Mouse (Mus musculus) thymus, postnatal 0 days (tissue): ENCODE measurements around the gene Mlph. TPM values are rescaled to one million over a fixed set of nuclear protein-coding genes. Genes with fewer than 3 reads are reported as not detected.

Source experiments
- DNase-seq: peaks from one replicate; pipeline ENCODE4 v3.0.0-alpha.2; 2015; ENCODE audit warnings: low spot score
- polyA plus RNA-seq: library from polyadenylated mRNA; unstranded; fragments of >200 nt; fragmentation: Nextera tagmentation; extraction: Ambion mirVana; gene quantifications from 2 replicates; pipeline ENCODE4 v1.2.1, GENCODE M21; 2015

Gene Mlph
- polyA plus RNA-seq, 1 experiment from 2014 or later, result 0.55 TPM

DNA sequence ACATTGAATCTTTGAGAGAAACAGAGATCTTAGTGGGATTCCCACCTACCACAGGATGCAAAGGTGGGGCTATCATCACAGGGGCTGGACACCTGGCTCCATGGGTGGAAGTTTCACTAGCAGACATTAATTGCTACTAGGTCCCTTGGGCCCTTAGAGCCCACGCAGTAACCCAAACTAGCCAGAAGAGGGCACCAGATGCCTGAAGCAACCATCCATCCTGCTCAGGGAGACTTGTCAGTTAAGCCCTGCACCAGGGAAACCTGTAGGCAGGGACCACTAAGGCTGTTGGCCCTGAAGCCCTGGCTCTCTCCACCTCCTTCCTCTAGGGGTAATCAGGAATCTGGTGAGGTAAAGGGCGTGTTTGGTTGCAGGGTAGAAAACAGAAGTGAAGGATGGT lies 8.5 kb upstream of the Mlph start:
- peak; percentile 59 for DNase-seq

DNA sequence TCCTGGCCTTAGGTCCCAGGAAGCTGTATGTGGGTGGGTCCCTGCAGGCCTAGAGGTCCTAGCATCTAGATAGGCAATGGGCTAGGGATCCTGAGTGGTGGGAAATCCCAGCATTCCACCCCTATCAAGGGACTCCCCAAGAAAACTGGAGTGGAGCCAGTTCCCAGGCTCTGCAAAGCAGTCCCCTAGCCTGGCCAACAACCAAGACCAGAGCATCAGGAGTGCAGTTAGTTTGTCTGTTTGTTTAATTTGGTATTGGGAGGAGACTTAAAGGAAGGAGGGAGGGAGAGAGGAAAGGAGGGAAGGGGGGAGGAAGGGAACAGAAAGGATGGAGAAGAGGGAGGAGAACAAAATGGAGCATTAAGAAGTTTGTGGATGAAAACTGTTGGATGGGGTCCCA lies 5.7 kb upstream of the Mlph start:
- no peak for DNase-seq

DNA sequence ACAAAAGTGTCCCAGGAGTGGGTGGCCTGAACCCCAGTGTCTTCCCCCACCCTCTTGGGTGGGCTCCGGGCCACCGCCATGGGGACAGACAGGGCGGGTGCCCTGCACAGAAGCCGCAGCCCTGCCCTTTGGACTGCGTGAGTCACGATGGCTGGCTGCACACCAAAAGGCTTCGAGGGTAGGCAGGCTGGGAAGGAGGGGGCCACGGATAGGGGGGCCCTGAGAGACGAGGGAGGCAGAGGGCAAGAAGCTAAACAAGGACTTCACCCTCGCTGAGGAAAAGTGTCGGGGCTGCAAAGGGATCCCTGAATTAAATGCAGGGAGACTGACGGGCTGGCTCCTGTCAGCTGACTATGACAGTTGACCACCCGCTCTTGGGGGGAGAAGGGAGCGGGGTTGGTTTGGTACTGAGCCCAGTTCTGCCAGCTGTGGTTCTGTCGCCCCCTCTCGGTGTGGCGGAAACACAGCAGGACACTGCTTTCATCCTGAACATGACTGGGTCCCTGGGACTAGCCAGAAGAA lies 5.2 kb upstream of the Mlph start:
- DNase-seq, result no peak

DNA sequence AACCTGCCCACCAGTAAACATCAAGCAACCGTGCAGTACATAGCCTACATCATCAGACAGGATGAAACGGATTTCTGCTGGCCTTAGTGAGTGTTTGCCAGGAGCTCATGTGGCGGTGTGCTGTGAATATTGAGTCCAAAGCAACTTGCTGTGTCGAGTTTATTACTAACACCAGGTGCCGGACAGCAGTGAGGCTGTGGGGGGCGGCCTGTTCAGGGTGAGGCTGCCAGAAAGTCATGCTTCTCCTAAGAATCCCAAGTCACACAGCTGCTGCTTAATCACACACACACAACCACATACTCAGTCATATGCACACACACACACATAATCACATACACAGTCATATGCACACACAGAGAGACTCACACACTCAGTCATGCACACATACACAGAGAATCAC lies 1.7 kb upstream of the Mlph start:
- DNase-seq, result no peak

DNA sequence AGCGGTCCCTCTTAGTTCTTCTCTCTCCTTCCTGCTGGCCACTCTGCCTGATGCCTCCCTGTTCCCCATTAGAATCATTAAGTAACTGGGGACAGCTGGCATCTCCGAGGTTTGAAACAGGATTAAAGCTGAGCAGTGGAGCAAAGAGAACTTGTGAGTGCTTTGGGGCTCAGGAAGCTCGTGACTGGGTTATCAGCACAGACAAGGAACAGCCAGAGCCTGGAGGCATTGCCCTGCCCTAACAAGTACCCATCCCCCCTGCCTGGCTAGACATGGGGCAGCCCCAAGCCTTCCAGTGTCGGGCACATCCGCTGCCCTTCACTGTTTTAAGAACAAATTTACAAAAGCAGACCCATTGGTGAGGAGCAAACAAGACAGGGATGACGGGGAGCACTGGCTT lies 2.6 kb downstream of the Mlph start:
- no peak for DNase-seq

DNA sequence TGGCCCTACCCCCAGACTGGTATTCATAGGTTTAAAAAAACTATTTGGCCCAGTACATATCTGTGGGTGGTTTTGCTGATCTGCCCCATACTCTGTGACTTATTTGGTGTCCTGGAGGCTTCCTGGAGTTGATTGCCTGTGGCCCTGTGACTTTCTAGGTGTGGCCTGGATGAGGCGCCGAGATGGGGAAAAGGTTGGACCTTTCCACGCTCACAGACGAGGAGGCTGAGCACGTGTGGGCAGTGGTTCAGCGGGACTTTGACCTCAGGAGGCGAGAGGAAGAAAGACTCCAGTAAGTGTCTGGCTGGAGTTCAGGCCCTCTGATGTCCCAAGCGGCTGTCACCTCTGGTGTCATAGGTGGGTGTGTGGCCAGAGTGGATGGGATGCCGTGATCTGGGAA lies 6.8 kb downstream of the Mlph start:
- no peak for DNase-seq

DNA sequence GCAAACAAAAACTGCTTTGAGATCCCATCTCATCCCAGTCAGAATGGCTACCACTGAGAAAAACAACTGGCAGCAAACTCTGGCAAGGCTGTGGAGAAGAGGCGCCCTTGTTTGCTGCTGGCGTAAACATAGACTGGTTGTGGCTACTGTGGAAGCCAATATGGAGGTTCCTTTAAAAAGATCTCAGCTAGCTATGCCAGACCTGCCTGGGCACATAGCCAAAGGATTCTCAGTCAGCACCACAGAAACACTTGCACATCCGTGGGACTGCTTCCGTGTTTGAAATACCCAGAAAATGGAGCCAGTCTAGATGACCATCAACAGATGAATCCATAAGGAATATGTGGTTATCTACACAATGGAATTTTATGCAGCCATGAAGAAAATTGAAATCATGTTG lies 11.1 kb downstream of the Mlph start:
- no peak for DNase-seq

DNA sequence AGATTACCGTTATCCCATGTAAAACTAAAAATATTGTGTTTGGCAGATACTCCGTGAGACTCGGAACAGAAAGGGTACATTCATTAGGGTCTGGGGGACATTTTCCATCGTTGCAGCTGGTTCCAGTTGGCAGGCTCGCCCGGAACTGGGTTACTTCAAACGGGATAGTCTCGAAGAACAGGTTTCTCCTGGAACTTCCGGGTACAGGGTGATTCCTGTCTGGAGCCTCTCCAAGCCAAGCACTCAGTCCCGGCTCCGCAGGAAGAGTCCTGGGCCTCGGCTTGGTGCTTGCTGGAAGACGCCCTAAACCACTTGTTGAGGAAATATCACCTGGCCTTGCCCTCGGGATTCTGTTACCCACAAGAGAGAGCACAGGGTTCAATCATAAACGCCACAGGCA lies 12.4 kb downstream of the Mlph start:
- DNase-seq, result no peak

DNA sequence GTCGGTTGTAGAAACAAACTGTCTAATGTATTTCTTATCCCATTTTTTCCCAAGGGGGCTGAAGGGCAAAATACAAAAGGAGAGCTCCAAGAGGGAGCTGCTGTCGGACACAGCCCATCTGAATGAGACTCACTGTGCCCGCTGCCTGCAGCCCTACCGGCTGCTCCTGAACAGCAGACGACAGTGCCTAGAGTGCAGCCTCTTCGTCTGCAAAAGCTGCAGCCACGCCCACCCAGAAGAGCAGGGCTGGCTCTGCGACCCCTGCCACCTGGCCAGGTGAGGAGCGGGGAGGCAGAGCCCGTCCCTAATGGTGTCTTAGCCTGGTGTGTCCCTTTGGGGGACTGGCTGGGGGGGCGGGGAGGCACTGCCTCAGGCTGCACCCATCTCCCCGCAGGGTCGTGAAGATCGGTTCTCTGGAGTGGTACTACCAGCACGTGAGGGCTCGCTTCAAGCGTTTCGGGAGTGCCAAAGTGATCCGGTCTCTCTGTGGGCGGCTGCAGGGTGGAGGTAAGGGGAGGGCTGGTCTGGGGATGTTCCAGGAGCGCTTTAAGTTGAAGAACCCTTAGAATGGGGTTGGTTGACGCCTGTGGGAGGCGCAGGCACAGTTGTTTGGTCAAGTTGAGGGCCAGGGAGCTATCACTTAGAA lies 13.2 kb downstream of the Mlph start:
- DNase-seq, result no peak

DNA sequence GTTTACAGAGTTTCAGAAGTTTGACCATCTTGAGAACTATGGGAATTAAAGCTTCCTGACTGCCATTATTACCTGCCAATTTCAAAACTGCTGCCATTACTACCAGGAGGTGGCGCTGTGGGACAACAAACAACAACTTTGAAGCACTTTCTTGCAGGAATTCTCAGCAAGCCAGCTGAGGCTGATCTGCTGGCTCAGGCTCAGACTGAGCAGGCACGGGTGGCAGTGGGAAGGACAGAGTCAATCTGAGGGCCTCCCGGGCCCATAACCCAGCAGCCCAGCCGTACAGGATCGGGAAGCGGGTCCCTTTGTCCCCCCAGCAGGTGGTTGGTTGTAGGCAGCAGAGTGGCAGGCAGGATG lies 13.7 kb downstream of the Mlph start:
- peak; percentile 72 for DNase-seq

DNA sequence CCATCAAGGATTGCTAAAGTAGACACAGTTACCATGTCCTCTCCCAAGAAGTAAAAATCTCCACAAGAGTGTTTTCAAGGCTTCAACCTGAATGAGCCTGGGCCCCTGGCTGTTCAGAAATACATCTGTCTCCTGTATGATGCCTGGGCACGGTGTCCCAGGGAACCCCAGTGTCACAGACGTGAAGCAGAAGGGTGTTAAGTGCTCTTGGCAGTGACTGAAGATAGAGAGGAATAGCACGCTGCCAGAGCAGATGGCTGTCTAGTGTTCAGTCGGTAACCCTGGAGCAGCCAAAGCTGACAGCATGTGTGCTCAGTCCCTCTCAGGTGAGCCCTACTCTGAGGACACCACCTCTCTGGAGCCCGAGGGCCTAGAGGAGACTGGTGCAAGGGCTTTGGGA lies 18.1 kb downstream of the Mlph start:
- DNase-seq, result no peak

DNA sequence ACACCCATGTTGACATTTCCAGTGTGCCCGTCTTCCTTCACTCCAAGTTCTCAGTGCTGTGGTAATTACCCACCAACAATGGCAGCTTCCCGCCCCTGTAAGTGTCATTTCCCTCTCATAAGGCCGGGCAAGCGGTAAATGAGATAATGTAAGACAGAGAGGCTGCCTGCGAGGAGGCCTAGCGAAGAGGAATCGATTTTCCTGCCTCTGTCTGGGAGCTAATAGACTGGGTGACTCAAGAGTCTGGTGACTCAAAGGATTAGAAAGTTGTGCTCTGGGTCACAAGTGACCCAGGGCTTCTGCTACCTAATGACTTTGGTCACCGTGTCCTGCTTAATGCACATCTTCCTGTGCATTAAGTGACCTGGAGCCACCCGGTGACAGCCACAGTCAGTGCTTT lies 22.1 kb downstream of the Mlph start:
- DNase-seq, result no peak

DNA sequence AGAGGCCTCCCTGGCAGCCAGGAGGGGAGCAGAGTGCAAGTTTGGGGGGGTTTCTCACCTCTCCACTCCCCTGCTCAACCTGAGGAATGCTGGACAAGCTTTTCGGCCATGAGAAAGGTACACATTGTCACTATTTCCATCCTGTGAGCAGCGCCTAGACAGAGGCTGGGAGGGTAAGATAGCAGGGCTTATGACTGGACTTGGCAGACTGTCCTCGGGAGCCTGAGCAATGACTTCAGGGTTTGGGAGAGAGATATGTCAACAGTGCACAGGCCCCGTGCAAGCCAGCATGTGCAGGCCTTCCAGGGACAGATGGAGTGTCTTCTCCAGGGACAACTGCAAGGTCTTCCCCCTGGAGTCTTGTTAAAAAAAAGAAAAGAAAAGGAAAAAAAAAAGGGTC lies 25.1 kb downstream of the Mlph start:
- DNase-seq, result no peak

DNA sequence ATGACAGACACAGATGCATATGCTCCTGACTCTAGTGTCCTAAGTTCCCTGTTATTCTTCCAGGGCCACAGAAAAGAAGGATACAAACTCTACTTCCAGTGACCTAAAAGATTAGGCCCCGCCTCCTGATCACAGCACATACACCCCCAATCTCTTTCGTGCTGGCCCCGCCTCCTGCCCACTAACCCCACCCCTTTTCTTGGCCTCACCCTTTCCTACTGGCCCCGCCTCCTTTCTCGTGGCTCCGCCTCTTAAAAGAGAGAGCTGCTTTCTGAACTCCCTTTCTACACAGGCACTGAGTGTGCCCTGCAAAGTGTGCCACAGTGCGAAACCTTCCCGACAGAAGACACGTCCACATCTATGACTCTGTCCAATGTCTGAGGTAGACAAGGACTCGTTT lies 30.3 kb downstream of the Mlph start:
- no peak for DNase-seq

DNA sequence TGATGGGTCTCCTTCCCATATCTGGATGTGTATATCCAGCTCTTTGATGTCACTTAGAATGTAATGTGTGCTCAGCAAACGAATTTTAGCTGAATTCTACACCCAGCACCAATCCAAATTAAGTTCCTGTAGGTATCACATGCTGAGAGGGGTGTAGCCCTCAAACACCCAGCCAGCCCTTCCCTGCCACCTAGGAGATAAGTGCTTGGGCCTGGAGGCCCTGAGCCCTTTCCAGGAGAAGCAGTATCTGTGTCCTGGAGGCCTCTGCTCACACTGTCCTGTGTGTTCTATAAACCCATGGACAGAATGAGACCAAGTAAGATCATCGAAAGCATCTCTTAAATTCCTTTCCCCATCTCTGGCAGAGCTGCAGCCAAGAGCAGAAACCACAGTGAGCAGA lies 32.4 kb downstream of the Mlph start:
- no peak for DNase-seq

DNA sequence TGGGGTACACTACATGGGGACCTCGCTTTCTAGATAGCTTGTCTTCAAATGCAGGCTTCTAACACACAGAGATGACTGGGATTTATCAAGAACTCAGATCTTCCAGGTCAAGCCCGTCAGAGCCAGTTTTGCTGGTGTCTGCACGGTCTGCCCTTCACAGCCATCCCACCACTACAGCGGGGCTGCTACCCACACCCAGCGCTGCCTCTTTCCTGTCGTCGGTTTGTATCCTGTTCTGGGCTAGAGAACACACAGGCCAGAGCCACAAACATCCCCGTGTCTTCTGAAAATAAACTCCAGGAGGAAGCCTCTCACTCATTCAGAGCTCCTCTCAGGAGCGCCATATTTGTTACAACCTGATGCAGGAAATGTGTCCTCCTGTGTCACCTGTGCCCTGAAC lies 34.4 kb downstream of the Mlph start:
- peak; percentile 38 for DNase-seq

DNA sequence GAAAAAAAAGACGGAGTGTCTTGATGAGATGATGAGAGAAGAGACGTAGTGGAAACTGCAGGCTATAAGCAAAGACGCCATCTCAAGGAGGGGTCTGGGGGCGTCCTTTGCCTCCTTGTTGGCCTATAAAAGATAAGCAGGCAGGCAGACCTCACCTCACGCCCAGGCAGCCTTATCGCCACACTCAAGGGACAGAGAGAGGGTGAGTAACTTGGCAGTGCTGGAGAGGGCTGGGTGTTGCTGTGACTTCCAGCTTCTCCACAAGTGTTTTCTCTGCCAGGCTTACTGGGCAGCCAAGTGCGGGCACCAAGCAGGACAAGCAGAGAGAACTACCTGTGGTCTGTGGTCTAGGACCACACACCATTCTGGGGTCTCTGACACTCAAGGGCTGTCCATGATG lies 36.8 kb downstream of the Mlph start:
- no peak for DNase-seq

DNA sequence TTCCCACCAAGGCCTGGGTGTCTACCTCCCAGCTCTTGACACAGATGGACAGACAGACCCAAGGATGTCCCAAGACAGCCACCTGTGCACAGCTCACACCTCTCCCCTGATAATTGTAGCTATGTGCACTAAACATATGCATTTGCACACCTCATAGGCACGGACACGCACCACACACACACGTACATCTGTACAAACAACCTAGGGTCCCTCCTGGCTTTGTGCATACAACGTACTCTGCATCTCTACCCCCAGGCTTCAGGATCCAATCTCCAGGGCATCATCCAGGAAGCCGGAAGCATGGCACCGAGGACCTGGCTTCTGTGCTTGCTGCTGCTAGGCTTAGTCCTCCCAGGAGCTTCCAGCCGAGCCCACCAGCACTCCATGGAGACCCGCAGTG lies 37.9 kb downstream of the Mlph start, which contains the start of gene Prlh:
Prlh (plus strand) TSS at position 301 of the 400 bp plus-strand sequence.
- DNase-seq, result no peak

DNA sequence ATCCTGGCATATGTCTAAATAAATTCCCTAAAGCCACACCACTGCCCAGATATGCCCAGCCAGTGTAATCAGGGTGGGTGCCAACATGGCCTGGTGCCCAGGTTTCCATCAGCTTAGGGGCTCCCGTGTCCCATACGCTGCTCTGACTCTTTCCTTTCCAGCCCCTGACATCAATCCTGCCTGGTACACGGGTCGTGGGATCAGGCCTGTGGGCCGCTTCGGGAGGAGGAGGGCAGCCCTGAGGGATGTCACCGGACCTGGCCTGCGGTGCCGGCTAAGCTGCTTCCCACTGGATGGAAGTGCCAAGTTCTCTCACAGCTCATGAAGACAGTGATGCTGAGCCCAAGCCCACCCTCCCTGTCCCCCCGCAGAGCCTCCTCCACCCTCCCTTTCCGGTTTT lies 38.8 kb downstream of the Mlph start:
- no peak for DNase-seq

DNA sequence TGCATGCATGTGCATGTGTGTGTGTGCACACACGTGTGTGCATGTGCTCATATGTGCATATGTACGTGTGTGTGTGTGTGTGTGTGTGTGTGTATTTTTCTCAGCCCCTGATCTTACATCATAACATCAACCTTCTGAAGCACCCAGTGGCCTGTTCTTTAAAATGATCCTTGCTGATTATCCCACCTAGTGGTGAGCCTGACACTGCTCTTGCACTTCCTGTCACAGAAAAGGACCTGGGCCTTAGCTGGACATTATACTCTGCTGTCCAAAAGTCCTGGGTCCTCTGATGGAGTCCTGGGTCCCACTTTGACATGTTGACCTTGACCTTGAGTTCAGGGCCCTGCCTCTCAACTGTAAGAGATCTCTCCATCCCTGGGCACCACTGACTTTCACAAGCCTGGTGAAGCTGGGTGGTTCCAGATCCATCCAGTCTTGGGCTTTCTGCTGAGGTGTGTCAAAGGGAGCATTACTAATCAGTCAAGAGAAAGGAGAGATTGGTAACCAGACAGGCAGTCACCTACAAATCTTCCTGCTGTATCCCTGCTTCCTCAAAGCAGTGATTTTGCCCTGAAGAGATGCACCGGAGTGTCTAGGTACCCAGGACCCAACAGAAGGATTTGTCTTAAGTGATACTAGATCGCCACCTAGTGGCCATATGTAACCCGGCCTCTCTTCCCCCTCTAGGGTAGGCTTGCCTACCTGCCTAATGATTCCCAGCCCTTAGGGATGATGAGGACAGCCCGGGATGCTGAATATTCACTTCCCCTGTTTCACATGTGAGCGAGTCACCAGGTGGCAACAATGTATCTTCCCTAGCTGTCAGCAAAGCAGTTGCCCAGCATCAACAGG lies 41.6 kb downstream of the Mlph start:
- DNase-seq, result peak; percentile 77

DNA sequence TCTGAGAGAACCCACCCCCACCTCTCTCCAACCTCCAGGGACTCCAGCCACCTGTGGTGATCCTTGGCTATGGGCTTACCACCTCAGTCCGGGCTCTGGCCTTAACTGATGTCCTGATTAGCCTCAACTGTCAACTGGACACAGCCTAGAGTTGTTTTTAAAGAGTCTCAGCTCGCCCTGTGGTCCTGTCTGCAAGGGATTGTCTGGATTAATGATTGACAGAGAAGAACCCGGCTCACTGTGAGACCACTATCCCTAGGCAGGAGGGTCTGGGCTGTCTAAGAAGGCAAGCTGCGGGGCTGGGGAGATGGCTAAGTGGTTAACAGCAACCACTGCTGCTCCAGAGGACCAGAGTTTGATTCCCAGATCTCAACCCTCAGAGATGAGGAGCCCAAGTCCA lies 47.6 kb downstream of the Mlph start:
- no peak for DNase-seq

DNA sequence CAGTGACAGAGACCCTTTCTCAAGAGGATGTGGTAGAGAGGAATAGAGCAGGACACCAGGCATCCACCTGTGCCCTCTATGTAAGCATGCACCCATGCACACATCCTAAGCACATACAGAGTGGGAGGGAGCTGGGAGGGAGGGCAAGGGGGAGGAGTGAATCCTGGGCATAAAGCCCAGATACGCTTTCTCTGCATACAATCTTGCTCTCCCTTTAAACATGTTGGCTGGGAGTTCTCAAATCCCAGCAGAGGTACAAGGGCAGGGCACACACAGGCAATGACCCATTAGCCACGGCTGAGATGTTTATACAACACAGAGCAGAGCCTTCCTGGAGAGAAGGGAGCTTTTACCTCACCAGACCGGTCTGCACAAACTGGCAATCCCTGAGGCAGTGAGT lies 48.1 kb downstream of the Mlph start:
- DNase-seq, result no peak

DNA sequence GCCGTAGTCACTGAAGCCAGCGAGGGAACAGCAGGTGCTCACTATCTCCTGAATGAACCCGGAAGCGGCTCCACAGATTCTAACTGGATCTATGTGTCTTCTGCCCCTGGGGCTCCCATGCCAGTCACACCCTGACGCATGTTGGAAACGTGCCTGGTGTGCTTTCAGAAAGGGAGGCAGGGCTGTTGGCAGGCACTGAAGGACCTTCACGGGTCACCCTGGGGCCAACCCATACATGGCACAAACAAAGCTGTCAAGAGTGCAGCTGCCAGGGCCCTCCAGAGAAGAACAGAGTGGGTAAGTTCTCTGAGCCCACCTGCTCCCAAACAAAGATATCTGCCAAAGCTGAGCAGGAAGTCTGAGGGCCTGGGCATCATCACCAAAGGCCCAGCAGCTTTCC lies 52.7 kb downstream of the Mlph start:
- DNase-seq, result no peak
